In the genomic region with DNA sequence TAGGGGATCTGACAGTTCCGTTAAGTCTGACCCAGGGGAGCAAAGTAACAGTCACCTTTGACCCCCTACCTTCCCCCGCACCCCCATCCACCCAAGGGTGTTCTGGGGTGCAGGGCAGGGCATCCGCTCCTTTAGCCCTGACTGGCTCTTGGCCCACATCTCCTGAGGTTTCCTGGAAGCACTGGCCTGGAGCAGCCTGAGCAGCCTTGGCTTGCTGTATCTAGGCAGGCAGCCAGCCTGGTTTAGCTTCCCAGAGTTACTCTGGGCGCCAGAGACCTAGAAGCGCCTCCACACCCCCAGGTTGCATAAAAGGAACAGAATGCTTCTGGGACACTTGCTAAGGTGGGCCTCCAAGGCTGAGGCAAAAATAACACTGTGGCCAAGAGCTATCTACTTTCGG, we compare ENCODE assay signal across 8 mouse cellular contexts. TPM values are rescaled to one million over a fixed set of nuclear protein-coding genes. Genes with fewer than 3 reads are reported as not detected.
DNase-seq lines count a peak whose midpoint lies in the region.

No protein-coding gene starts in this region.

- DNase-seq in left cerebral cortex, adult 18-20 months (ENCODE audit: low spot score in 2 of 2), result peak; percentile 37 to 42
- DNase-seq in left cerebral cortex, adult 11 months (ENCODE audit: low spot score), result no peak
- peak; percentile 43 to 67 for DNase-seq in gastrocnemius, adult 8-10 months (ENCODE audit: low spot score in 2 of 2)
- DNase-seq in kidney, postnatal 25 days, result peak; percentile 84 to 90
- DNase-seq in testis, postnatal 10 days (ENCODE audit: low spot score), result peak; percentile 69
- DNase-seq in spleen, postnatal 14 days (ENCODE audit: low spot score in 2 of 2), result no peak
- no peak for DNase-seq in thymus, postnatal 4 days
- DNase-seq in Muller cell, postnatal 12 days (ENCODE audit: inconsistent ontology term), result no peak

RNA-seq across cellular contexts. Expression of a gene that starts 4.8 kb away (rescaled TPM):
- not detected for total RNA-seq in left cerebral cortex, adult 18-20 months (2021)
- total RNA-seq in gastrocnemius, adult 8-10 months (2022), result not detected

RNA-seq across cellular contexts. Expression of a gene that starts 41.7 kb away (rescaled TPM):
- not detected for total RNA-seq in left cerebral cortex, adult 18-20 months (2021)
- not detected for total RNA-seq in gastrocnemius, adult 8-10 months (2022)

RNA-seq across cellular contexts. Expression of a gene that starts 51.4 kb away (rescaled TPM):
- total RNA-seq in left cerebral cortex, adult 18-20 months (2021), result 100 to 1,000 TPM; 106 to 110 TPM
- 10 to 100 TPM; 27.9 to 37.1 (median 34.8) TPM for total RNA-seq in gastrocnemius, adult 8-10 months (2022)

Comparison
In these comparisons a context has a peak if more than half of its experiments do, and no peak if none do; other contexts are left out.
1. DNase-seq: peak in left cerebral cortex, adult 18-20 months (2 of 2), gastrocnemius, adult 8-10 months (2 of 2), kidney, postnatal 25 days (2 of 2) and testis, postnatal 10 days (single experiment); none in left cerebral cortex, adult 11 months (single experiment), spleen, postnatal 14 days (0 of 2), thymus, postnatal 4 days (single experiment) and Muller cell, postnatal 12 days (single experiment).